Mouse (Mus musculus) CH12.LX (cell line): ENCODE results near the gene Rgs3.

Experiments
- CTCF ChIP-seq, 2 experiments: IDR thresholded peaks in 1 of 2; conservative IDR thresholded peaks in 1 of 2; 2 replicates each; pipeline ENCODE4 v1.5.1; 2011 to 2012; ENCODE audit warnings: low read depth in 2 of 2, low read length in 2 of 2, improper control_type of control experiment in 1 of 2, inconsistent platforms in 1 of 2, mild to moderate bottlenecking in 1 of 2, moderate library complexity in 1 of 2
- ELF1 ChIP-seq: IDR thresholded peaks from 2 replicates; pipeline ENCODE4 v1.6.1; 2014; ENCODE audit warnings: low read depth, mild to moderate bottlenecking, inconsistent platforms, low read length, improper control_type of control experiment
- JUND ChIP-seq: conservative IDR thresholded peaks from 2 replicates; pipeline ENCODE4 v1.6.1; 2011; ENCODE audit warnings: low read depth, low read length, improper control_type of control experiment
- MAX ChIP-seq: IDR thresholded peaks from 2 replicates; pipeline ENCODE4 v1.6.1; 2011; ENCODE audit warnings: low read length, improper control_type of control experiment
- MEF2A ChIP-seq: IDR thresholded peaks from 2 replicates; pipeline ENCODE4 v1.6.1; 2014; ENCODE audit warnings: low read depth, mild to moderate bottlenecking, inconsistent platforms, low read length, improper control_type of control experiment, borderline replicate concordance
- SMC3 ChIP-seq: IDR thresholded peaks from 2 replicates; pipeline ENCODE4 v1.6.1; 2011; ENCODE audit warnings: low read depth, low read length, improper control_type of control experiment

DNA sequence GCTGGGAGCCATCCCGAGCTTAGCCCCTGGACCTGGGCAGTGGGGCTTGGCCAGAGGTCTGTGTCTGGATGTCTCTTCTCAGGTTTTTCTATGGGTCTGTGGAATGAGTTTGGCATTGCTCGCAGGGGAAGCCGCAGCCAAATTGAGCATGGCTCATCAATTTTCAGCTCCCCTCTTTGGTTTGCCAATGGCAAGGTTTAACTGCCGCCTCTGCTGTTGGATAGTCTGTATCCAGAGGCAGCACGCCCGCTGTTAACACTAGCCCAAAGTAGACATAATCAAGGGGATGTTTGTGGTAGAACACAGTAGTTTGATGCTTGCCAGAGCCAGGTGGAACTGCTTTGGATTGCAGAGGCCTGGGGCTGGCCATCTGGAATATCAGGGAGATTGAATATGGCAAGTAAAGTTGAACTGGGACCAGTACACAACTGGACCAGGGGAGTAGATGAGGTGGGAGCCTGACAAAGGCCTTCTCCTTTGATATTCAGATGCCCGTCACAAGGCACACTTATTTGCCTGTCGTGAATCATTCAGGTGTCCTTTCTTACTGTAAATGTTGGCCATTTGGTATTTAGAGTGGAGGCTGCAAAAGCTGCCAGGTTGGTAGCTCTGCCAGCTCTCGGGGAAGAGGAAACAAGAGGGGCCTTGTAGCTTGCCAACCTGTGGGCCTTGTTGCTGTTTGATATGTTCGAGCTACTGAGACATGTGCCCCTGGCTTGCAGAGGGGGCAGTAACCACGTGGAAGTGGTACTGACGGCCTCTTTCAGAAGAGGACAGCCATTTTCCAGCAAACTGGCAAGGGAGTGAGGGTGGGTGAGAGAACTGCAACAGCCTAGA lies 93.5 kb downstream of the Rgs3 start:
- TF ChIP-seq ELF1 (no peak), CTCF (conservative IDR thresholded peaks at IDR 0.05 in 1 of 2, IDR thresholded peaks at IDR 0.05 in 1 of 2; ENCODE audit: low read depth in 2 of 2, low read length in 2 of 2) (no peak), JUND (no peak), MEF2A (no peak), SMC3 (no peak), MAX (no peak)
